Mouse (Mus musculus): ENCODE measurements around the gene Aff1. TPM values are rescaled to one million over a fixed set of nuclear protein-coding genes. Genes with fewer than 3 reads are reported as not detected.

Gene Aff1
- polyA plus RNA-seq, 1 experiment from 2014 or later, result 2.7 TPM

DNA sequence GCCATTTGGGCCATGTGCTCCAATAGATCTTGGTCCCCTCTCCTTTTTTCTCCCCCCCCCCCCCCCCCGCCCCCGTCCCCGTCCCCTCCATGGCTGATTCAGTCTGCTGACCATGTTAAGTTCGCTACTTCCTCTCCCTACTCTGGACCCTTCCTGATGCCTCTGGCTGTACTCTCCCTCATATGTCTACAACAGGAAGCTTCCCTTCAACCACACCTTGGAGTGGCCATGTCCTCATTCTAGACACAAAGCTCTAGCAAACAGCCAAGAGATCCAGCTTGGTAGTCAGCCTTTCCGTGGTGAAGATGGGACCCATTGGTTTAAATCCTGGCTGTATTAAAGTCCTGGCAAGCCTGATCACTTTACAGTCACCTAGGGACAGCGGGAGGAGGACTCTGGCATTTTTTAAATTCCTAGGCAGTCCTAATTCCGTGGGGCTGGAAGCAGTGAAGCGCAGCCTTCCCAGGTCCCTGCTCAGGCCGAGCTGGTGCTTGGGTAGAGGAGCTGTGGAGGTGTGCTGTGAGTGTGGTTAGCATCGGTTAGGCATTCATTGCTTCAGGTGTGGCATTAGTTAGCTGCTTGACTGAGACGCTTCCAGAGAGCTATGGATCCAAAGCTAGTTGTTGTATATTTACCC is 144.1 kb downstream of the Aff1 start:
- Histone ChIP-seq H3K9me3 (ENCODE audit: control insufficient read depth, low read length) (no peaks in the 10 kb centered on the region), H3K27me3 (ENCODE audit: control insufficient read depth, insufficient read depth, low read length) (no peaks in the 10 kb centered on the region), H3K4me1 (replicated peaks; ENCODE audit: control insufficient read depth, insufficient read depth, low read length) (no peaks in the 10 kb centered on the region), H3K27ac (no peak overlapping the region), H3K4me2 (replicated peaks) (no peak overlapping the region), H3K9ac (no peak overlapping the region), H3K4me3 (replicated peaks; ENCODE audit: low read length) (no peak overlapping the region), H3K36me3 (replicated peaks; ENCODE audit: control insufficient read depth, insufficient read depth) (no peaks in the 10 kb centered on the region)
- DNase-seq (ENCODE audit: low spot score) (no peak), ATAC-seq (ENCODE audit: low FRiP score) (no peak)
- WGBS, result 74% methylated on average over 10 of the region's 11 CpGs

DNA sequence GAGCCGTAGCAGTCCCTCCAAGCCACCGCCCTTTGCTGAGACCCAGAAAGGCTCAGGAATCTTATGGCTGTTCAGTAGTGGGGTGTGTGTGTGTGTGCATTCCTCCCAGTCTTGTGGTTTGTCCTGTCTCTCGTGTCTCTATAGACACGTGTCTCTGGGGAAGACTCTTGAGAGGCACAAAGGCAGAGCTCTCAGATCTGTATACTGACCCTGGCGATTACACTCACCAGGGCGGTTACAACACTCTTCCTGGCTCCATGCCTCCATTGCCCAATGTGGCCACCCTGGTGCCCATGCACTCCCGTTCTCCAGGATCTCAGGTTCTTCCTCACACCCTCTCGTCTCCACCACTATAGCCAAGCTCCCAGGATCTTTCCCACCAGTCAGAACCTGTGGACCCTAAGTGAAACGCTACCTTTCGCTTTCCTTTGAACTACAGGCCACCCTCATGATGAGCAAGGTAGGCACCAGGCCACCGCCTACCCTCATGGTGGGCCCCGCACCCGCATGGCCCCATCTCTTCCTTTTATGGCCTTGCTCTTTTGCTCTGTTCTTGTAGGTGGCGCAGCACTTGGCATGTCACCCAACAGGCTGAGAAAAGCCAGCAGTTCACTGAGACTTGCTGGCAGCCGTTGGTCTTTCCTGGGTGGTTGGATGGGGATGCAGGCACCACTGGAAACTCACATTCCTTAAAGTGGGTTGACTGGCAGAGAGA is 146.5 kb downstream of the Aff1 start:
- Histone ChIP-seq H3K4me3 (replicated peaks; ENCODE audit: low read length) (no peak overlapping the region), H3K4me1 (replicated peaks; ENCODE audit: control insufficient read depth, insufficient read depth, low read length) (no peaks in the 10 kb centered on the region), H3K27ac (no peak overlapping the region), H3K36me3 (replicated peaks; ENCODE audit: control insufficient read depth, insufficient read depth) (peaks cover 8% of the 10 kb centered on the region; the same call in 1 of the 2 replicates), H3K9me3 (ENCODE audit: control insufficient read depth, low read length) (no peaks in the 10 kb centered on the region), H3K27me3 (ENCODE audit: control insufficient read depth, insufficient read depth, low read length) (no peaks in the 10 kb centered on the region), H3K4me2 (replicated peaks) (no peak overlapping the region), H3K9ac (no peak overlapping the region)
- no peak for DNase-seq (ENCODE audit: low spot score)
- ATAC-seq (ENCODE audit: low FRiP score), result no peak
- 93% methylated on average over 15 of the region's 15 CpGs for WGBS

DNA sequence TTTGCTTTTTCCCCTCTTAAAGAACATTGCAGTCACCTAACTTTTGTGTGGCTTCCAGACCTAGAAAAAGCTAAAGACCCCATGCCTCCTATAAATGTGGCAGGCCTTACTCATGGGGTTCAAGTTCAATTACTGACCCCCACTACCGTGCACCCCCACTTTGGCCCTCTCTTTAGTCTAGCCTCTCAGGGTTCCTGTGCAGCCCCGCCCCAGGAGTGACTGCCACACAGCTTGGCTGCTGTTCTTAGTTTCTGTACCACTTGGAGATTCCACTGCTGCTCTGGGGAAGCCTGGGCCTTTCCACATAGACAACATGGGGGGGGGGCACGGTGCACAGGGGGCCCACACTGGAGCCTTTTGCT is 147.1 kb downstream of the Aff1 start:
- H3K36me3 ChIP-seq (replicated peaks; ENCODE audit: control insufficient read depth, insufficient read depth), result peaks cover 8% of the 10 kb centered on the region; the same call in 1 of the 2 replicates
- H3K27ac ChIP-seq, result no peak overlapping the region
- H3K9me3 ChIP-seq (ENCODE audit: control insufficient read depth, low read length), result no peaks in the 10 kb centered on the region
- no peak for ATAC-seq (ENCODE audit: low FRiP score)
- WGBS, result 88% methylated on average over 3 of the region's 3 CpGs
- H3K4me1 ChIP-seq (replicated peaks; ENCODE audit: control insufficient read depth, insufficient read depth, low read length), result no peaks in the 10 kb centered on the region
- H3K4me2 ChIP-seq (replicated peaks), result no peak overlapping the region
- H3K27me3 ChIP-seq (ENCODE audit: control insufficient read depth, insufficient read depth, low read length), result no peaks in the 10 kb centered on the region
- DNase-seq (ENCODE audit: low spot score), result no peak
- H3K4me3 ChIP-seq (replicated peaks; ENCODE audit: low read length), result no peak overlapping the region
- no peak overlapping the region for H3K9ac ChIP-seq

DNA sequence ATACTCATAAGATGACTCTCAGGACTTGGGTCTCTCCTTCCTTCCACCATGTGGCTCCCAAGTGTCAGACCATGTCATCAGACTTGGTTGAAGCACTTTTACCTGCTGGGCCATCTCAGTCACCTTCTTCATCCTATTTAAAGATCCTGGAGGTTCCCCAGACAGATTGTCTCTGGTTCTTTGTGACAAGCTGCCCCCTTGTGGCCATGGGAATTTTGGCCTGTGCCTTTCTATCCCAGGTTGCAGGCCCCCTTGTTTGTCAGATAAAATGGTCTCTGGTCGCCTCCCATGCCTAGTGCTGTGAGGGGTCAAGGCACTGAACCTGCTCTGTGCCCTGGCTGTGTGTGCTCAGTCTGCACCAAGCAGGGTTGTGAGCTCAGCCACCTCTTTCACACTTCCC is 151.8 kb downstream of the Aff1 start:
- no peak overlapping the region for H3K4me2 ChIP-seq (replicated peaks)
- 37% methylated on average over 1 of the region's 1 CpGs for WGBS
- no peak for ATAC-seq (ENCODE audit: low FRiP score)

DNA sequence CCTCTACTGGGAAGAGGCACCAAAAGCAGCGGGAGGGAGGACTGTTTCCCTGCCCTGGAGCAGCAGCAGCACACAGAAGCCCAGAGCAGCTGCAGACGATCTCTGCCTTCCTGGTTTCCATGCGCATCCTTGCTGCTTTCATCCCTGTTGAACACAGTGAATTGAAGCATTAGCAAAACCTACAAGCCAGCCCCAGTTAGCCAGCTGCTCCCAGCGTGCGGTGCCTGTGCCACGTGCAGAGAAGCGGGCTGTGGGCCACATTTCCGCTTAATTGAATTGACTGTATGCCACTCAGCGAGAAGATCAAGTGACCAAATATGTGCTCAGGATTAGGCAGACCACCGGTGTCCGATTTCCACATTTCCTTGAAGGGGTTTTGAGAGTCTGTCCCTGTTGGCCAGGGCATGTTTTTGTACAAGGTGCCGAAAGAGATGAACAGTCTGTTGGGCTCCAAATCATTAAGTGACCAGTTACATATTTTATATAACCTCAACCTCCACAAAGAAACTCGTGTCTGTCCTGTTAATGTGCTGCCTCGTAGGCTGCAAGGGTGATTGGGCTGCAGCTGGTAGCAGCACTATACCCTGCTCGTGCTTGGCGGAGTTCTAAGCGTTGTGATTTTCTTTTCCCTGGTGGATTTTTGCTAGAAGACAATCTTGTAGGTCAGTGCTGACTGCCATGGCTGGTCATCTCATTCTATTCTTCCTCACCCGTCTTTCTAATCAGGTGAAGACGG is 153.4 kb downstream of the Aff1 start:
- 44% methylated on average over 19 of the region's 19 CpGs for WGBS
- Histone ChIP-seq H3K27me3 (ENCODE audit: control insufficient read depth, insufficient read depth, low read length) (no peaks in the 10 kb centered on the region), H3K9ac (no peak overlapping the region), H3K4me3 (replicated peaks; ENCODE audit: low read length) (no peak overlapping the region), H3K4me1 (replicated peaks; ENCODE audit: control insufficient read depth, insufficient read depth, low read length) (peaks cover 17% of the 10 kb centered on the region), H3K9me3 (ENCODE audit: control insufficient read depth, low read length) (no peaks in the 10 kb centered on the region), H3K27ac (no peak overlapping the region; the same call in 1 of the 2 replicates), H3K4me2 (replicated peaks) (no peak overlapping the region), H3K36me3 (replicated peaks; ENCODE audit: control insufficient read depth, insufficient read depth) (peaks cover 12% of the 10 kb centered on the region; the same call in 1 of the 2 replicates)
- peak; percentile 71 for DNase-seq (ENCODE audit: low spot score)
- peak; percentile 68 for ATAC-seq (ENCODE audit: low FRiP score)

More for the DNA sequence above, 151.8 kb downstream of the Aff1 start:
- Histone ChIP-seq H3K9ac (no peak overlapping the region), H3K4me1 (replicated peaks; ENCODE audit: control insufficient read depth, insufficient read depth, low read length) (peaks cover 17% of the 10 kb centered on the region), H3K9me3 (ENCODE audit: control insufficient read depth, low read length) (no peaks in the 10 kb centered on the region), H3K36me3 (replicated peaks; ENCODE audit: control insufficient read depth, insufficient read depth) (peaks cover 12% of the 10 kb centered on the region; the same call in 1 of the 2 replicates), H3K27me3 (ENCODE audit: control insufficient read depth, insufficient read depth, low read length) (no peaks in the 10 kb centered on the region), H3K27ac (no peak overlapping the region), H3K4me3 (replicated peaks; ENCODE audit: low read length) (no peak overlapping the region)
- no peak for DNase-seq (ENCODE audit: low spot score)

DNA sequence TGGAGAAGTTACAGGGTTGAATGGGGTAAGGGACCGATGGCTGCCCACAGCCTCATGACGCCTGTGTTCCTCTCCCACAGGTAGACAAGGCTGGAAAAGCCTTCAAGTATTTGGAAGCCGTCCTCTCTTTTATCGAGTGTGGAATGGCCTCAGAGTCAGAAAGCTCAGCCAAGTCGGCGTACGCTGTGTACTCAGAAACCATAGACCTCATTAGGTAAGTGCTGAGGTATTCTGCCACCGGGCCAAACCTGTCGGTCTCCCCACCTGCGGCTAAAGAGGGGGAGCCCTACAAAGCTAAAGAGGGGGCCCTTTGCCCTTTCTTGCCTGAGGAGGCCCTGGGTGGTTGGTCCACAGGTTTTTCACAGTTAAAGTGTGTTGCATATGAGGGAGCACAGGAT is 154.0 kb downstream of the Aff1 start:
- H3K27ac ChIP-seq, result no peak overlapping the region
- H3K4me1 ChIP-seq (replicated peaks; ENCODE audit: control insufficient read depth, insufficient read depth, low read length), result peaks cover 17% of the 10 kb centered on the region
- WGBS, result 95% methylated on average over 10 of the region's 10 CpGs
- DNase-seq (ENCODE audit: low spot score) (no peak), ATAC-seq (ENCODE audit: low FRiP score) (no peak)
- H3K9me3 ChIP-seq (ENCODE audit: control insufficient read depth, low read length), result no peaks in the 10 kb centered on the region
- H3K4me3 ChIP-seq (replicated peaks; ENCODE audit: low read length), result no peak overlapping the region
- no peaks in the 10 kb centered on the region for H3K27me3 ChIP-seq (ENCODE audit: control insufficient read depth, insufficient read depth, low read length)
- peaks cover 12% of the 10 kb centered on the region; the same call in 1 of the 2 replicates for H3K36me3 ChIP-seq (replicated peaks; ENCODE audit: control insufficient read depth, insufficient read depth)
- no peak overlapping the region for H3K4me2 ChIP-seq (replicated peaks)
- no peak overlapping the region for H3K9ac ChIP-seq

DNA sequence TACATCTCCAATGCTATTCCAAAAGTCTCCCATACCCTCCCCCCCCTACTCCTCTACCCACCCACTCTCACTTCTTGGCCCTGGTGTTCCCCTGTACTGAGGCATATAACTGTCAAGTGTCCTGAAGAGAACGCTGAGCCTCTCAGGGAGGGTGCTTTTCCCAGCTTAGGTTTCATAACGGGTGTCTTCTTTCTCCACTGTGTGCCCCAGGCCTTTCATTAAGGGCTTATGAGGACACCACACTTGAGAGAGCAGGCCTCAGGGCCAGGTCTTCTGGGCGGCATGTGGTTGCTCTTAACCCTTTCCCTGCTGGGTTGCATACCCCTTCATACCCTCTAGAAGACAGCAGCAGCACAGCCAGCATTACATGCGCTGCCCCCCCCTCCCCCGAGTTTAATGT is 154.4 kb downstream of the Aff1 start:
- H3K4me1 ChIP-seq (replicated peaks; ENCODE audit: control insufficient read depth, insufficient read depth, low read length), result peaks cover 17% of the 10 kb centered on the region
- H3K9ac ChIP-seq, result no peak overlapping the region
- 48% methylated on average over 5 of the region's 5 CpGs for WGBS
- no peak overlapping the region for H3K4me3 ChIP-seq (replicated peaks; ENCODE audit: low read length)
- no peak overlapping the region for H3K4me2 ChIP-seq (replicated peaks)
- no peak for DNase-seq (ENCODE audit: low spot score)
- ATAC-seq (ENCODE audit: low FRiP score), result no peak
- H3K27ac ChIP-seq, result no peak overlapping the region
- H3K36me3 ChIP-seq (replicated peaks; ENCODE audit: control insufficient read depth, insufficient read depth), result peaks cover 12% of the 10 kb centered on the region; the same call in 1 of the 2 replicates
- H3K9me3 ChIP-seq (ENCODE audit: control insufficient read depth, low read length), result no peaks in the 10 kb centered on the region
- H3K27me3 ChIP-seq (ENCODE audit: control insufficient read depth, insufficient read depth, low read length), result no peaks in the 10 kb centered on the region

DNA sequence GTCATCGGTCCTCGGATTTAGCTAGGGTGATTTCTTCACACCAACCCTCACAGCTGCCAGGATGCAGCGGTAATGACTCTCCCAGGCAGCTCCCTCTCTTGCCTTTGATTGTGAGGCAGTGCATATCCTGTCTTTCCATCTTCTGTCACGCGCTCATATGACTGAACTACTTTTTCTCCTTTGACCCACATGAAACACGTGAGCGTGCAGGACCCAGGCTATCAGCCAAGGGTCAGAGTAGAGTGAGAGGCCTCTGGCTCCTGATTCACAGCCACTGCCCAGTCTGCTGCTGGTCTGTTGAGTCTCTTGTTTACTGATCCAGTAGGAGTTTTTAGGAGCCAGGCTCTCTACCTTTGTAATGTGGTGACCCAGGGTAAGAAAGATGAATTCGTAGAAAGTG is 156.4 kb downstream of the Aff1 start:
- Histone ChIP-seq H3K36me3 (replicated peaks; ENCODE audit: control insufficient read depth, insufficient read depth) (peaks cover 4% of the 10 kb centered on the region), H3K4me1 (replicated peaks; ENCODE audit: control insufficient read depth, insufficient read depth, low read length) (peaks cover 17% of the 10 kb centered on the region), H3K27ac (no peak overlapping the region), H3K4me3 (replicated peaks; ENCODE audit: low read length) (no peak overlapping the region), H3K27me3 (ENCODE audit: control insufficient read depth, insufficient read depth, low read length) (no peaks in the 10 kb centered on the region), H3K9me3 (ENCODE audit: control insufficient read depth, low read length) (no peaks in the 10 kb centered on the region), H3K4me2 (replicated peaks) (no peak overlapping the region), H3K9ac (no peak overlapping the region)
- WGBS, result 92% methylated on average over 8 of the region's 8 CpGs
- ATAC-seq (ENCODE audit: low FRiP score) (no peak), DNase-seq (ENCODE audit: low spot score) (no peak)

DNA sequence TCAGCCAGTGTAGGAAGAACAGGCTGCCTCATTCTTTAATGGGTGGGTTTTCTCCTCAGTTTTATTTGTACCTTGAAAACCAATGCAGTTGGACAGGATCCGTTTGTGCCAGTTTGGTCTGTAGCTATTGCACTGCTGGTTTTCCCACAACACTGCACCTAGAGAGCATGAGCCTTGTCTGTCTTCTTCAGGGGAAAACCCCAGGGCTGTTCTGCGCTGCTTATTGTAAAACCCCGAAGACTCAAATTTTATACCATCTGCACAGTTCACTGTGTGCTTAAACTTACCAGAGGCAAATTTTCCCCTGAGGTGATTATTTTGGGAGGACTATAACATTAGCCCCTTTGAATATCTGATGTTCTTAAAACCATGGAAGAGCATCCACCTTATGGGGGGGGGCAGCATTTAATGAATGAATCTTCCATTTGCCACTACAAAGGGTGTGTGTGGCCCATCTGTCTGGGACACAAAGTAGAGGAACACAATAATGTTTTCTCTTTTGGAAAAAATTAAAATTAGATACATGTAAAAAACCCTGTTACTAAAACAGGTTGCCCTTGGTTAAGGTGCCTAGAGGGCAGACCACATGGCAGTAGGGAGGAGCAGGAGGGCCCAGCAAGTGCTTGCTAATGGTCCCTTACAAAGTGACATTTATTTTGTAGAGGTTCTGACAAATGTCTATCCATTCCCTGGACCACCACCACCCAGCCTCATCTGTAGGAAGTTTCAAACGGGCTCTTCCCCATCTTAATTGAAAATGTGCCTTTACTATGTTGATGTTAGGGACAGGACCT is 160.8 kb downstream of the Aff1 start:
- Histone ChIP-seq H3K36me3 (replicated peaks; ENCODE audit: control insufficient read depth, insufficient read depth) (no peaks in the 10 kb centered on the region; the same call in none of the 2 replicates), H3K27me3 (ENCODE audit: control insufficient read depth, insufficient read depth, low read length) (no peaks in the 10 kb centered on the region), H3K27ac (no peak overlapping the region), H3K4me3 (replicated peaks; ENCODE audit: low read length) (no peak overlapping the region), H3K9ac (no peak overlapping the region), H3K9me3 (ENCODE audit: control insufficient read depth, low read length) (no peaks in the 10 kb centered on the region), H3K4me1 (replicated peaks; ENCODE audit: control insufficient read depth, insufficient read depth, low read length) (peaks cover 12% of the 10 kb centered on the region), H3K4me2 (replicated peaks) (no peak overlapping the region)
- 88% methylated on average over 4 of the region's 4 CpGs for WGBS
- DNase-seq (ENCODE audit: low spot score) (no peak), ATAC-seq (ENCODE audit: low FRiP score) (no peak)
